Mouse (Mus musculus) right cerebral cortex, postnatal 25 days (tissue): ENCODE results near the gene Dusp2.
"Not testable (repeated sequence)": the region's sequence is repeated elsewhere in the genome, so short reads cannot be mapped to it uniquely, and the experiment has no call there.

Source experiments
- DNase-seq: peaks from one replicate; pipeline ENCODE4 v3.0.0; 2022

Gene Dusp2

DNA sequence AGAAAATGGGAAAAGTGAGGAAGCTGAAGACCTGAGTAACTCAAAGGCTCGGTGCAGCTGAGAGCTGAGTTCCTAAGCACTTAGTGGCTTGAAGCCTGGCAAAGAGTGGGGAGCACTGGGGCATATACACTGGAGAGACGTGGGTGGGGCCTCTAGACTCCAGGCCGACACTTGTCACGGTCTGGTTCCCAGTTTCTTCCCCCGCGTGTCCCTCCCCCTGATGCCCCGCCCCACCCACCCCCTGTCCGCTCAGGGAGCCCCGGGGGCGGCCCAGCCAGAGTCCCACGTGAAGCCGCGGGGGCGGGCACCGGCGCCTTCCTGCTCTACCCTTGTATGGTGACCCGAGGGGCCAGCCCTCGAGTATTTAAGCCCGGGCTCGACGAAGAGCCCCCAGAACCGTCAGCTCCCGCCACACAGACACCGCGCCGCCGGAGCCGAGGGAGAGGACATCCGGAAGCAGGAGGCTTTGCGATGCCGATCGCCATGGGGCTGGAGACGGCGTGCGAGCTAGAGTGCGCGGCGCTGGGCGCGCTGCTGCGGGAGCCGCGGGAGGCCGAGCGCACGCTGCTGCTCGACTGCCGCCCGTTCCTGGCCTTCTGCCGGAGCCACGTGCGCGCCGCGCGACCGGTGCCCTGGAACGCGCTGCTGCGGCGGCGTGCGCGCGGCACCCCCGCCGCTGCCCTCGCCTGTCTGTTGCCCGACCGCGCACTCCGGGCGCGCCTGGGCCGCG, at the start of gene Dusp2:
Dusp2 (plus strand) TSS at position 393 of the 730 bp plus-strand sequence.
- peak; percentile 75 for DNase-seq

- no peak for DNase-seq
These were observed 43.7 kb upstream of the Dusp2 start for GRCm38 (mm10) chr2:127292250-127292649.

GRCm38 (mm10) chr2:127297001-127297805, 38.8 kb upstream of the Dusp2 start:
- DNase-seq = no peak

- DNase-seq = no peak
These were observed 37.9 kb upstream of the Dusp2 start for GRCm38 (mm10) chr2:127298056-127298455.

GRCm38 (mm10) chr2:127300701-127301100, 35.3 kb upstream of the Dusp2 start:
- no peak for DNase-seq

DNA sequence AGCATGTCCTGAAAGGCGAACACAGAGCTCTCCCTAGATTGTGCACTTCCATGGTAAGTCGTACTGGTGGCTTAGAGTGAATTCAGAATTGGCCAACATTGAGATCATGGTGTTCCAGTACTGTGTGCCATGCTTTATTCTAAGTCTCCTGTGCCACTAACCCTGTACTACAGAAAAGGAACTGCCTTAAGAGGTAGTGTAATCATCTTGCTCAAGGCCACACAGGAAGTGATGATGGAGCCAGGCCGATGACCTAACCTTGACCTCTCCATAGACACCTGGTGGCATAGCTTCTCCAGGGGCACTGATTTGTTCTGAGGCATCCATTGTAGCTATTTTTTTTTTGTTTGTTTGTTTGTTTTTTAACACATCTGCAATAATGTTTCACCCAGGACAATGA, 34.1 kb upstream of the Dusp2 start:
- DNase-seq = no peak

DNA sequence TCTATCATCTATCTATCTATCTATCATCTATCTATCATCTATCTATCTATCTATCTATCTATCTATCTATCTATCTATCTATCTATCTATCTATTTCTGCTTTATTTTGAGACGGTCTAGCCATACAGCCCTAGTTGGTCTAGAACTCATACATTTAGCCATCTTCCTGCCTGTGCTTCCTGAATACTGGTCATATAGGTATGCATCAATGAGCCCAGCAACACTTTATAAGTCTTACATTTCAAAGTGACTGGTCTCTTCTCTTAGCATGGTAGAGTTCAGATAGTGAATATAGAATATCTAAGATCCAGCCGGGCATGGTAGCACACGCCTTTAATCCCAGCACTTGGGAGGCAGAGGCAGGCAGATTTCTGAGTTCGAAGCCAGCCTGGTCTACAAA, 31.8 kb upstream of the Dusp2 start:
- DNase-seq = not testable (repeated sequence)

DNA sequence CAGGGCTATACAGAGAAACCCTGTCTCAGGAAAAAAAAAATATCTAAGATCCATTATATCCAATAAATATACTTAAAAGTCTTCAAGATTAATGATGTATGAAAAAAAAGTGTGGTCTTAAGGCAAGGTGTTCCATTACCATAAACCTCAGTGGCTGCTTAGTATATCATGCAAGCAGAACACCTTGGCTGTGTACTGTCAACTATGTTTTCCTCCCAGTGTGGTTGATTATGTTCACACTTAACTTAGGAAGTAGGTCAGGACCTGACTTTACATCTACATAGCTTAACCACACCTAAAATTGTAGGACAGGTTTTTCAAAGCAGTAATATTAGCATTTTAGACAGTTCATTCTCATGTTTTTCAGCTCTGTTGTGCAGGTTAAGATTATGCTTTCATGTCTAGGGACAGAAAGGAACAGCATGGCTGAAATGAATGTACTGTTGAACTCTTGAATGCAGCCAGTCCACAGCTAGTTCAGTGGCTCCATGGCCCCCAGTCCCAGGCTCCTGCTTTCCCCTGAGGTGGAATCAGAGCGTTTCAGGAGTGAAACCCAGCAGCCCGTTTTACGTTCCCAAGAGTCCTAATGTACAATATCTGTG, 31.2 kb upstream of the Dusp2 start:
- DNase-seq = no peak

DNA sequence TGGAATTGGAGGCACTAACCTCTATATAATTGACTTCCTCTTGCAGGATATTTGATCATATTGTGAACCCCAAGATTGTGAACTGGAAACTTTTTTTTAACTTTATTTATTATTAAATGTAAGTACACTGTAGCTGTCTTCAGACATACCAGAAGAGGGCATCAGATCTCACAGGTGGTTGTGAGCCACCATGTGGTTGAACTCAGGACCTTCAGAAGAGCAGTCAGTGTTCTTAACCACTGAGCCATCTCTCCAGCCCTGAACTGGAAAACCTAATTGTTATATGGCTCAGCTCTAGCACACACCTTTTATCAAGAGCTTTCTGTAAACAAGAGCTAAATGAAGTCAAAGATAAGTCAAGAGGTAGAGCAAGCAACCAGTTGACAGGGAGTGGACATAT, 29.8 kb upstream of the Dusp2 start:
- DNase-seq = no peak

DNA sequence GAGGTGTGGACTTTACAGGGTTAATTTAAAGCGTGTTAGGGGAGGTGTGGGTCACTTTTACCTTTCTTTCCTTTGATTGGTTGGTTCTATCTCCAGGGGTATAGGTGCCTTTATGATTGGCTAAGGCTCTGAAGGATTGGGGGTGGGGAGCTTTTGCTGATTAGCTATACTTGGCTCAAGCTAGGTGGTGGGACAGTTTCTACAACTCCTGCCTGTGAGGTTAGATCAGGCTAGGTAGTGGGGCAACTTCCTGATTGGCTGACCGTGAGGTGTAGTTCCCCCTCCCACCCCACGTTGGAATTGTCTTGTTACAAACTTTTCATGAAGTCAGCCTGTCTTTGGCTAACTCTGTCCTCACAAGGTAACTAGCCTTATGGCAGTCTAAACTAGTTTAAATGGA, 28.8 kb upstream of the Dusp2 start:
- DNase-seq = no peak

DNA sequence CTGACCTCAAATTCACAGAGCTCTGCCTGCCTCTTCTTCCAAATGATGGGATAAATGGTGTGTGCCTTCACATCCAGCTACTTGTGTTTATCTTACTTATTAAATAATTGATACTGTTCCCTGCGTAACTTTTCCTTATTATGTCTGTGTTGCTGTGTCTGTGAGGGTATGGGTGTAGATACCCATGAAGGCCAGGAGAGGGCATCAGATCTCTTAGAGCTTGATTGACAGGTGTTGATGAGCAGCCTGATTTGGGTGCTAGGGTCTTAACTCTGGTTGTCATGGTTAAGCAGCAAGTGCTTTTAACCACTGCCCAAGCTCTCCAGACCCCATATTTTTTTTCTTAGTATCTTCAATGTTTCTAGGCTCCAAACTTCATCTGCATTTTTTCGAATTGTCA, 27.3 kb upstream of the Dusp2 start:
- no peak for DNase-seq

DNA sequence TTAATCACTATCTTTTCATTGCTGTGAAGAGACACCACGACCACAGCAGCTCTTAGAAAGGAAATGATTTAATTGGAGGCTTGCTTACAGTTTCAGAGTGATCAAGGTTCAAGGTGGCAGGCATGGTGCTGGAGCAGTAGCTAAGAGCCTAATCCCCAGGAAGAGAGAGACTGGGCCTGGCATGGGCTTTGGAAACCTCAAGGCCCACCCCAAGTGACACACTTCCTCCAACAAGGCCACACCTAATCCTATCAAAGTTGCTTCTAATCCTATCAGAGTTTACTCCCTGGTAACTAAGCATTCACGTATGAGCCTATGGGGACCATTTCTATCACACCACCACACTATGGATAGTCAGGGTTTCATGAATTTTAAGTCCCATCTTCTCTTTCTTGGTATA, 25.7 kb upstream of the Dusp2 start:
- no peak for DNase-seq

- no peak for DNase-seq
These were observed 25.3 kb upstream of the Dusp2 start for GRCm38 (mm10) chr2:127310685-127311084.

GRCm38 (mm10) chr2:127311193-127311592, 24.8 kb upstream of the Dusp2 start:
- DNase-seq = no peak

DNA sequence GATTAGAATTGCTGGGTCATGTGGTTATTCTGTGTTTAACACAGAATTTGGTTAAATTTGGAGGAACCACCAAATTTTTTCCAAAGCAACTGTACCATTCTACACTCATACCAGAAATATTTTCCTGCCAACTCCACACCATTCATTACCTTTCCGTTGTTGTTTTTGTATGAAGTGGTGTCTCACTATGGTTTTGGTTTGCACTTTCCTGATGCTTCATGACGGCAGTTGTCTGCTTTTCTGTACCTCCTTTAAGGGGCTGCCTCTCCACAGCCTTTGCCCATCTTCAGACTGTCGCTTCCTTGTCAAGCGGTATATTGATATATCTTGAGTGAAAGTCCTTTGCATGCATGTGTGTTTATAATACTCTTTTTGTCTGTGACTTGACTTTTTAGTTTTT, 23.2 kb upstream of the Dusp2 start:
- no peak for DNase-seq

- DNase-seq = no peak
These were observed 22.1 kb upstream of the Dusp2 start for GRCm38 (mm10) chr2:127313878-127314277.

GRCm38 (mm10) chr2:127314467-127315154, 21.3 kb upstream of the Dusp2 start:
- DNase-seq = no peak

- no peak for DNase-seq
These were observed 20.8 kb upstream of the Dusp2 start for GRCm38 (mm10) chr2:127315155-127315470.

GRCm38 (mm10) chr2:127316431-127316830, 19.5 kb upstream of the Dusp2 start:
- no peak for DNase-seq

DNA sequence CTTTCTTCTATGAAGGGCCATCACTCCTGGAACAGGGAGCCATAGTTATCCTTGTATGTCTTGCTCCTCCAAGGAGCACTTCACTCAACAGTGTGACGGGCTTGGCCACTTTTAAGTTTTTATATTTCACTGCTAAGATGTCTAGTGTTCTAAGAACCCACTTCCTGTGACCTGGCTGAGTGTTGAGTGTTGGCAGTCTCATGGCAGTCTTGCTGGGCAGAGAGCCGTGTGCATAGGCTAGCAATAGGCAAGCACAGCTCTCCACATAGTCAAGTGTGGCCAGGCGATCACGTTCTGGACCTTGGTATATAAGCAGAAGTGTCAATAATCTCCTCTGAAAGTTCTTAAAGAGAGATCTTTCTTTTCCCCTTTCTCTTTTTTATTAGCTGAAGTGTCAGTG, 17.8 kb upstream of the Dusp2 start:
- DNase-seq = no peak

GRCm38 (mm10) chr2:127319071-127319470, 16.9 kb upstream of the Dusp2 start:
- no peak for DNase-seq

GRCm38 (mm10) chr2:127322671-127323285, 13.2 kb upstream of the Dusp2 start:
- DNase-seq = no peak

DNA sequence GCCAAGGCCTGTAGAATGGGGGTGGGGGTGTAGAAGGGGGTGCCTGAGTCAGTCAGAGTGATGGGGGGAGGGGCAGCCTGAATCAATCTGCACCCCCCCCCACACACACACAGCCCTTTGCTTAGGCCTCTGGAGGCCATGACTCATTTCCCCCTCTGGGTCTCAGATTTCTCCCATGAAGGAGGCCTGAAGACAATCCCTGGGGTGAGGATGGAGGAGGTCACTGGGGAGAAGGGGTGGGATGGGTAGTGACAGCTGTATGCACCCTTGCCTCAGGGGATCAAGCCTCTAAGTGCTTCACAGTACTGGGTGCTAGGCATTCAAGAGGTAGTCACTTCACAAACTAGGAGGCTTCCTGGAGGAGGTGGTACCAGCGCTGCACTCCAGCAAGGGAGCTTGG, 12.3 kb upstream of the Dusp2 start:
- no peak for DNase-seq
